Mouse (Mus musculus) ES-E14 (cell line): Measurements from ENCODE around the gene Galnt3. TPM values are rescaled to one million over a fixed set of nuclear protein-coding genes. Genes with fewer than 3 reads are reported as not detected.

Source experiments
- DNase-seq: peaks from one replicate; pipeline ENCODE4 v3.0.0-alpha.2; 2013; ENCODE audit warnings: low read depth, low spot score
- H3K27ac ChIP-seq: 2 replicates; pipeline ENCODE4 v1.5.1; 2012; ENCODE audit warnings: low read depth, mild to moderate bottlenecking, low read length, moderate library complexity, mixed read lengths; ENCODE audit not compliant: poor library complexity, insufficient read depth, severe bottlenecking
- H3K36me3 ChIP-seq: 2 replicates; pipeline ENCODE4 v1.6.1; 2012; ENCODE audit warnings: mild to moderate bottlenecking, low read length, moderate library complexity, mixed read lengths; ENCODE audit not compliant: control insufficient read depth, poor library complexity, insufficient read depth, severe bottlenecking
- H3K4me1 ChIP-seq, 2 experiments: fragments of 150-350 bp in 1 of 2; sonication (generic) in 1 of 2; 2 replicates each; pipeline ENCODE4 v1.6.1; 2012; ENCODE audit warnings: low read length in 2 of 2, mild to moderate bottlenecking in 1 of 2, mixed read lengths in 1 of 2; ENCODE audit not compliant: control insufficient read depth in 2 of 2, insufficient read depth in 2 of 2, poor library complexity in 1 of 2
- H3K4me3 ChIP-seq, 2 experiments: fragments of 150-350 bp in 1 of 2; sonication (generic) in 1 of 2; 2 replicates each; pipeline ENCODE4 v1.5.1; 2012; ENCODE audit warnings: low read length in 2 of 2, low read depth in 1 of 2, mild to moderate bottlenecking in 1 of 2, mixed read lengths in 1 of 2; ENCODE audit not compliant: insufficient read depth in 1 of 2, poor library complexity in 1 of 2, severe bottlenecking in 1 of 2
- H3K9ac ChIP-seq: 2 replicates; pipeline ENCODE4 v1.6.1; 2012; ENCODE audit warnings: low read depth, mild to moderate bottlenecking, low read length, mixed read lengths; ENCODE audit not compliant: poor library complexity, insufficient read depth, severe bottlenecking
- H3K9me3 ChIP-seq: fragments of 150-350 bp; sonication (generic); 2 replicates; pipeline ENCODE4 v1.6.1; 2012; ENCODE audit warnings: low read depth, mild to moderate bottlenecking, low read length; ENCODE audit not compliant: control insufficient read depth, insufficient read depth
- CHD2 ChIP-seq: IDR thresholded peaks from 2 replicates; pipeline ENCODE4 v1.6.1; 2014; ENCODE audit warnings: mild to moderate bottlenecking, low read depth, low read length, inconsistent platforms
- HCFC1 ChIP-seq: IDR thresholded peaks from 2 replicates; pipeline ENCODE4 v1.6.1; 2012; ENCODE audit warnings: low read length, inconsistent platforms, borderline replicate concordance; ENCODE audit not compliant: insufficient read depth
- MAFK ChIP-seq: IDR thresholded peaks from 2 replicates; pipeline ENCODE4 v1.6.1; 2014; ENCODE audit warnings: mild to moderate bottlenecking, low read depth, low read length, inconsistent platforms; ENCODE audit not compliant: insufficient read depth
- ZC3H11A ChIP-seq: IDR thresholded peaks from 2 replicates; pipeline ENCODE4 v1.6.1; 2012; ENCODE audit warnings: low read depth, mild to moderate bottlenecking, inconsistent platforms, low read length, borderline replicate concordance
- ZNF384 ChIP-seq: IDR thresholded peaks from 2 replicates; pipeline ENCODE4 v1.6.1; 2012; ENCODE audit warnings: low read depth, low read length, inconsistent platforms
- in situ Hi-C, 2 experiments: fragments of 600-800 bp; cut with MboI; formaldehyde crosslinking; loops; one replicate each; pipeline ENCODE4 v1.15.1; 2025; ENCODE audit warnings: low sequenced_read_pairs in 2 of 2, inconsistent platforms in 1 of 2; ENCODE audit not compliant: unreplicated experiment in 2 of 2
- total RNA-seq: library from RNA; depleted of rRNA; stranded (reverse); fragments of 300-350 nt; gene quantifications from 2 replicates; pipeline ENCODE4 v1.2.3, GENCODE M21; 2012; rRNA removed

Gene Galnt3
- total RNA-seq, 1 experiment, result 2.4 TPM

DNA sequence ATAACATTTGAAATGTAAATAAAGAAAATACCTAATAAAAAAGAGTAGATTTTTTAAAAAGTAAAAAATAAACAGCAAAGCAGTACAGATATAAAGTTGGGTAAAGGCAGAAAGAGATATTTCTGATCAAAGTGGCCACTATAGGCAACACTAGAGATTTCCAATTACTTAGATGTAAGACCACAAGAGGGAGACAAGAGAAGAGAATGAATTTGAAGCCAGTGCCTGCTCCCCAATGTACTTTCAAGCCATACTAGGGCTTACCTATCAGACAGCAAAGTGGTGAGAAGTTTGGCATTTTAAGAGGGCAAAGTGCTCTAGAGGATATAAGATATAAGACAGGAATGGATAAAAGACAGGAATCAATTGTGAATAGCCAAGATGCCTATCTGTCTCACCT is 84.2 kb downstream of the Galnt3 start:
- no peak overlapping the region for H3K27ac ChIP-seq
- no peaks in the 10 kb centered on the region for H3K36me3 ChIP-seq
- no peak for TF ChIP-seq MAFK
- no peak for TF ChIP-seq ZNF384
- TF ChIP-seq HCFC1, result no peak
- no peak for TF ChIP-seq ZC3H11A
- TF ChIP-seq CHD2, result no peak
- no peaks in the 10 kb centered on the region for H3K9me3 ChIP-seq
- in situ Hi-C loops, result loop anchor here in 1 of 2 experiments (25.0 kb wide), 1 partner anchor 628 kb away; no protein-coding TSS in a partner anchor
- no peak for DNase-seq
- peaks cover 0 to 5% of the 10 kb centered on the region in 2 experiments; a peak in 1 of 4 replicates for H3K4me1 ChIP-seq
- H3K9ac ChIP-seq, result no peak overlapping the region
- H3K4me3 ChIP-seq, result no peak overlapping the region

DNA sequence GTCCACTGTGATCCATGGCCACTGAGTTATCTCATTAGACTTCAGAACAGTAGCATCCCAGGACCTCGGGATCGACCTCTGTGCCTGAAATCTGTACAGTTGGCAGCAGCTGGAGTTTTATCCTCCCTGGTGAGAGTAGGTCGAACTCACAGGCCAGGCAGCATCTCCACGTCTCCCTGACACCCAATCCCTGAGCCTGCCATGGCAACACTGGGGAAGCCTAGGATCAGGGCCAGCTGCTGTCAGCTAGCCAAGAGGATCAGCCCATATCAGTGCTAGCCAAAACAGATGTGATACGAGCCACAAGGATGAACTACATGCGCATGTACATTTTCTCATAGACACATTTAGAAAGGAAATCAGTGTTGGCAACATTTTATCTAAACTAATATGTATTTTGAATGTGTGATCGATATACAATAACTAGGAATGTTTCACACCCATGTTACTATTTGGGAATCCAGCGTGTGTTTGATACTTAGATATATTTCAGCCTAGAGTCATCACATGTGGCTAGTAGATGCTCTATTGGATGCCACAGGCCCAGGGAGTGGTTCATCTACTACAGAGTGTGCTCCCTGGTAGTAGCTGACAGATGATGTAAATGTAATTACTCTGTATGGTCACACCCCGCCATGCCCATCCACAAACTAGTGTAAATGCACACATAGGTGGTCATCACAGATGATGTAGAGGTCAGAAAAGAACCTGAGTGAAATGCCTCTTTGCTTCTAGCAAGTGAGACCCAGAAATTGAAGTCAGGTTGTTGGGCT is 89.7 kb downstream of the Galnt3 start:
- Histone ChIP-seq H3K9me3 (no peaks in the 10 kb centered on the region), H3K9ac (no peak overlapping the region), H3K27ac (no peak overlapping the region), H3K36me3 (no peaks in the 10 kb centered on the region), H3K4me1 (no peaks in the 10 kb centered on the region), H3K4me3 (no peak overlapping the region)
- DNase-seq, result no peak
- no peak for TF ChIP-seq HCFC1
- no peak for TF ChIP-seq MAFK
- TF ChIP-seq ZC3H11A, result no peak
- TF ChIP-seq ZNF384, result no peak
- no peak for TF ChIP-seq CHD2
- in situ Hi-C loops, result loop anchor here in 1 of 2 experiments (25.0 kb wide), 1 partner anchor 623 kb away; no protein-coding TSS in a partner anchor

Other genes with a start within 250 kb of the Galnt3 start
- gene Ttc21b, start 131.6 kb upstream of the Galnt3 start, total RNA-seq, result 4.0 and 4.7 TPM in 2 replicates